Mouse (Mus musculus): Measurements from ENCODE around the gene Igflr1.

Igflr1 gene

GRCm38 (mm10) chr7:30613529-30614112, 48.4 kb downstream of the Igflr1 start:
- DNase-seq (ENCODE audit: low spot score), result peak; percentile 68

- no peak for DNase-seq (ENCODE audit: low spot score)
Measured at GRCm38 (mm10) chr7:30614454-30614853, 49.2 kb downstream of the Igflr1 start.

- no peak for DNase-seq (ENCODE audit: low spot score)
Measured at GRCm38 (mm10) chr7:30615049-30615760, 50.0 kb downstream of the Igflr1 start.
